Mouse (Mus musculus): ENCODE measurements around the gene Usp37.
"Not testable (repeated sequence)": the region's sequence is repeated elsewhere in the genome, so short reads cannot be mapped to it uniquely, and the experiment has no call there.

Usp37 gene

GRCm38 (mm10) chr1:74397268-74397918, 146.7 kb downstream of the Usp37 start:
- peak; percentile 99 for DNase-seq (ENCODE audit: low read depth, low spot score)

GRCm38 (mm10) chr1:74396456-74397222, 147.4 kb downstream of the Usp37 start:
- not testable (repeated sequence) for DNase-seq (ENCODE audit: low read depth, low spot score)

- no peak for DNase-seq (ENCODE audit: low read depth, low spot score)
Observed at GRCm38 (mm10) chr1:74395290-74395689, 148.8 kb downstream of the Usp37 start.

- no peak for DNase-seq (ENCODE audit: low read depth, low spot score)
Observed at GRCm38 (mm10) chr1:74394858-74395257, 149.2 kb downstream of the Usp37 start.

- DNase-seq (ENCODE audit: low read depth, low spot score) = no peak
Observed at GRCm38 (mm10) chr1:74394311-74394710, 149.8 kb downstream of the Usp37 start.

GRCm38 (mm10) chr1:74393697-74394096, 150.4 kb downstream of the Usp37 start:
- DNase-seq (ENCODE audit: low read depth, low spot score) = no peak

- DNase-seq (ENCODE audit: low read depth, low spot score) = no peak
Observed at GRCm38 (mm10) chr1:74393010-74393409, 151.1 kb downstream of the Usp37 start.

- no peak for DNase-seq (ENCODE audit: low read depth, low spot score)
Observed at GRCm38 (mm10) chr1:74392446-74392994, 151.6 kb downstream of the Usp37 start.

- peak; percentile 38 for DNase-seq (ENCODE audit: low read depth, low spot score)
Observed at GRCm38 (mm10) chr1:74391844-74392441, 152.1 kb downstream of the Usp37 start.

GRCm38 (mm10) chr1:74390924-74391748, 152.9 kb downstream of the Usp37 start, which contains the start of gene Ctdsp1:
Gene Ctdsp1 (plus strand): TSS chr1:74391509.
- DNase-seq (ENCODE audit: low read depth, low spot score) = peak; percentile 94

- peak; percentile 69 for DNase-seq (ENCODE audit: low read depth, low spot score)
Observed at GRCm38 (mm10) chr1:74390287-74390906, 153.7 kb downstream of the Usp37 start.

- no peak for DNase-seq (ENCODE audit: low read depth, low spot score)
Observed at GRCm38 (mm10) chr1:74389831-74390286, 154.2 kb downstream of the Usp37 start.

- no peak for DNase-seq (ENCODE audit: low read depth, low spot score)
Observed at GRCm38 (mm10) chr1:74388398-74388920, 155.6 kb downstream of the Usp37 start.

- DNase-seq (ENCODE audit: low read depth, low spot score) = no peak
Observed at GRCm38 (mm10) chr1:74387386-74387988, 156.6 kb downstream of the Usp37 start.

GRCm38 (mm10) chr1:74386714-74387385, 157.2 kb downstream of the Usp37 start:
- DNase-seq (ENCODE audit: low read depth, low spot score) = peak; percentile 97

- no peak for DNase-seq (ENCODE audit: low read depth, low spot score)
Observed at GRCm38 (mm10) chr1:74386363-74386713, 157.7 kb downstream of the Usp37 start.

- DNase-seq (ENCODE audit: low read depth, low spot score) = no peak
Observed at GRCm38 (mm10) chr1:74385531-74385930, 158.6 kb downstream of the Usp37 start.
